Comparison of ENCODE assay signal across 8 mouse cellular contexts in genomic region chr2:122028756-122029700, GRCm38 (mm10). TPM values are rescaled to one million over a fixed set of nuclear protein-coding genes. Genes with fewer than 3 reads are reported as not detected.
DNase-seq lines count a peak whose midpoint lies in the region; ATAC-seq and TF ChIP-seq lines count a peak whose summit lies in the region.

No protein-coding gene starts in this region.

- H3K4me3 ChIP-seq in kidney, embryonic 16.5 days (ENCODE audit: low read length), result peak overlapping the region; percentile 95
- peak overlapping the region; percentile 94 for H3K4me3 ChIP-seq in liver, postnatal 0 days (ENCODE audit: low read depth, low read length)
- peak overlapping the region; percentile 84 for H3K4me3 ChIP-seq in neural tube, embryonic 11.5 days (ENCODE audit: low read depth, low read length)

- no peaks in the 10 kb centered on the region for H3K36me3 ChIP-seq in kidney, embryonic 16.5 days (ENCODE audit: insufficient read depth, low read length)
- H3K36me3 ChIP-seq in liver, postnatal 0 days (replicated peaks; ENCODE audit: insufficient read depth, low read length), result peaks cover 11% of the 10 kb centered on the region; the same call in 1 of the 2 replicates
- H3K36me3 ChIP-seq in neural tube, embryonic 11.5 days (ENCODE audit: control insufficient read depth, insufficient read depth, low read length), result no peaks in the 10 kb centered on the region

- peak overlapping the region; percentile 95 for H3K9ac ChIP-seq in kidney, embryonic 16.5 days (replicated peaks; ENCODE audit: low read length)
- peak overlapping the region; percentile 95 for H3K9ac ChIP-seq in liver, postnatal 0 days (replicated peaks)
- H3K9ac ChIP-seq in neural tube, embryonic 11.5 days (ENCODE audit: low read length), result peak overlapping the region; percentile 82

- peak; percentile 42; the same call in 1 of the 2 replicates for TF ChIP-seq CTCF in liver, postnatal 0 days (IDR thresholded peaks at IDR 0.05; ENCODE audit: low read depth)

- DNase-seq in thymus, postnatal 10 days (ENCODE audit: low spot score in 2 of 2), result peak; percentile 31 to 42
- no peak for DNase-seq in thymus, postnatal 36 days
- peak; percentile 58 for DNase-seq in embryo, embryonic 10.5 days (ENCODE audit: low spot score)
- peak; percentile 21 to 61 for DNase-seq in gastrocnemius, postnatal 36 days
- peak; percentile 66 for DNase-seq in liver, postnatal 0 days
- DNase-seq in neural tube, embryonic 11.5 days (ENCODE audit: low spot score), result peak; percentile 58

- WGBS in kidney, embryonic 16.5 days, result under 1% methylated on average over 61 of the region's 71 CpGs
- under 1% methylated on average over 65 of the region's 71 CpGs for WGBS in liver, postnatal 0 days (ENCODE audit: insufficient replicate concordance)
- 2% methylated on average over 71 of the region's 71 CpGs for WGBS in neural tube, embryonic 11.5 days

- peaks cover 15% of the 10 kb centered on the region for H3K4me1 ChIP-seq in kidney, embryonic 16.5 days (ENCODE audit: insufficient read depth, low read length)
- peaks cover 15% of the 10 kb centered on the region for H3K4me1 ChIP-seq in liver, postnatal 0 days (ENCODE audit: insufficient read depth)
- no peaks in the 10 kb centered on the region for H3K4me1 ChIP-seq in neural tube, embryonic 11.5 days (ENCODE audit: control insufficient read depth, insufficient read depth, low read length)

- H3K27ac ChIP-seq in kidney, embryonic 16.5 days (ENCODE audit: low read length), result peak overlapping the region; percentile 90
- peak overlapping the region; percentile 98 for H3K27ac ChIP-seq in liver, postnatal 0 days (ENCODE audit: low read depth)
- peak overlapping the region; percentile 72 for H3K27ac ChIP-seq in neural tube, embryonic 11.5 days (ENCODE audit: low read depth, low read length)

- no peaks in the 10 kb centered on the region for H3K27me3 ChIP-seq in kidney, embryonic 16.5 days (ENCODE audit: insufficient read depth, low read length)
- no peaks in the 10 kb centered on the region for H3K27me3 ChIP-seq in liver, postnatal 0 days (ENCODE audit: insufficient read depth, low read length)
- H3K27me3 ChIP-seq in neural tube, embryonic 11.5 days (ENCODE audit: control insufficient read depth, insufficient read depth, low read length), result no peaks in the 10 kb centered on the region

- H3K9me3 ChIP-seq in kidney, embryonic 16.5 days (ENCODE audit: low read length), result no peaks in the 10 kb centered on the region
- no peaks in the 10 kb centered on the region for H3K9me3 ChIP-seq in liver, postnatal 0 days (ENCODE audit: low read length)
- no peaks in the 10 kb centered on the region for H3K9me3 ChIP-seq in neural tube, embryonic 11.5 days (ENCODE audit: control insufficient read depth, low read length)

- ATAC-seq in kidney, embryonic 16.5 days (ENCODE audit: low FRiP score, low TSS enrichment), result peak; percentile 72
- peak; percentile 44 for ATAC-seq in liver, postnatal 0 days
- ATAC-seq in neural tube, embryonic 11.5 days (ENCODE audit: insufficient read depth, low FRiP score, low TSS enrichment), result peak; percentile 58
- no peak for ATAC-seq in activated CD4-positive, CD25-positive, alpha-beta regulatory T cell, adult 4 months

- intact Hi-C loops in gastrocnemius, postnatal 36 days (cut with DNase I), result loop anchor here (5.0 kb wide), 1 partner anchor 67 kb away; no protein-coding TSS in a partner anchor

- no peak for TF ChIP-seq EP300 in liver, postnatal 0 days (IDR thresholded peaks at IDR 0.05; ENCODE audit: low read depth)

- peak overlapping the region; percentile 85 for H3K4me2 ChIP-seq in kidney, embryonic 16.5 days (replicated peaks; ENCODE audit: low read depth, low read length)
- peak overlapping the region; percentile 88 for H3K4me2 ChIP-seq in liver, postnatal 0 days (ENCODE audit: low read depth, low read length)
- H3K4me2 ChIP-seq in neural tube, embryonic 11.5 days (ENCODE audit: low read depth), result peak overlapping the region; percentile 81

RNA-seq across cellular contexts. Expression of gene Eif3j1, which starts 0.7 kb away (rescaled TPM):
- 10 to 100 TPM; 25.8 to 32.1 TPM for total RNA-seq in gastrocnemius, postnatal 36 days (2021)
- polyA plus RNA-seq in kidney, embryonic 16.5 days (2015; fragmentation: Nextera tagmentation; extraction: Ambion mirVana), result 9.6 and 10.9 TPM in 2 replicates
- 9.8 and 10.3 TPM in 2 replicates for polyA plus RNA-seq in liver, postnatal 0 days (2015; fragmentation: Nextera tagmentation; extraction: Ambion mirVana)
- polyA plus RNA-seq in neural tube, embryonic 11.5 days (2014; fragmentation: Nextera tagmentation; extraction: Ambion mirVana), result 13.6 and 14.6 TPM in 2 replicates
- polyA plus RNA-seq in activated CD4-positive, CD25-positive, alpha-beta regulatory T cell, adult 4 months (2017; shearing (Covaris generic)), result 1 to 10 TPM; 3.5 to 4.0 TPM

Comparison
In these comparisons a context has a peak if more than half of its experiments do, and no peak if none do; other contexts are left out.
1. DNase-seq: peak in thymus, postnatal 10 days (2 of 2), embryo, embryonic 10.5 days (single experiment), gastrocnemius, postnatal 36 days (2 of 2), liver, postnatal 0 days (single experiment) and neural tube, embryonic 11.5 days (single experiment); none in thymus, postnatal 36 days (0 of 2).
2. Peak in every context shown above with its lines, with median percentiles within 50 percentile points of each other: H3K27ac ChIP-seq, H3K4me2 ChIP-seq, H3K4me3 ChIP-seq and H3K9ac ChIP-seq.